Mouse (Mus musculus) forebrain, postnatal 0 days (tissue): Measurements from ENCODE around the gene Cdkn1b. TPM values are rescaled to one million over a fixed set of nuclear protein-coding genes. Genes with fewer than 3 reads are reported as not detected.

Experiments used
- ATAC-seq: fragments of 200-750 bp; cut with Nextera tagmentation; 2 replicates; pipeline ENCODE4 v1.8.0; 2017; ENCODE audit warnings: mild to moderate bottlenecking, moderate library complexity
- DNase-seq: peaks from one replicate; pipeline ENCODE4 v3.0.0-alpha.2; 2015
- H3K27ac ChIP-seq: fragments of 300-500 bp; sonication (generic); 2 replicates; pipeline ENCODE4 v1.5.1; 2014; ENCODE audit warnings: low read depth, mild to moderate bottlenecking, antibody characterized with exemption, low read length, moderate library complexity, mixed read lengths
- H3K27me3 ChIP-seq: fragments of 300-500 bp; sonication (generic); 2 replicates; pipeline ENCODE4 v1.6.1; 2014; ENCODE audit warnings: mild to moderate bottlenecking, low read length, mixed read lengths; ENCODE audit not compliant: insufficient read depth
- H3K36me3 ChIP-seq: fragments of 300-500 bp; sonication (generic); 2 replicates; pipeline ENCODE4 v1.6.1; 2014; ENCODE audit warnings: mild to moderate bottlenecking, moderate library complexity; ENCODE audit not compliant: insufficient read depth
- H3K4me1 ChIP-seq: fragments of 300-500 bp; sonication (generic); 2 replicates; pipeline ENCODE4 v1.6.1; 2014; ENCODE audit warnings: antibody characterized with exemption; ENCODE audit not compliant: insufficient read depth
- H3K4me2 ChIP-seq: fragments of 300-500 bp; sonication (generic); 2 replicates; pipeline ENCODE4 v1.6.1; 2014; ENCODE audit warnings: low read depth, mild to moderate bottlenecking, moderate library complexity
- H3K4me3 ChIP-seq: fragments of 300-500 bp; sonication (generic); 2 replicates; pipeline ENCODE4 v1.5.1; 2014; ENCODE audit warnings: low read depth, low read length, mixed read lengths
- H3K9ac ChIP-seq: fragments of 300-500 bp; sonication (generic); 2 replicates; pipeline ENCODE4 v1.6.1; 2014; ENCODE audit warnings: mild to moderate bottlenecking
- H3K9me3 ChIP-seq: fragments of 300-500 bp; sonication (generic); 2 replicates; pipeline ENCODE4 v1.6.1; 2016; ENCODE audit warnings: low read length
- CTCF ChIP-seq: sonication (generic); IDR thresholded peaks from 2 replicates; pipeline ENCODE4 v1.5.1; 2016; ENCODE audit warnings: antibody characterized with exemption, control low read depth, low read depth
- WGBS: fragments of 180-500 bp; shearing (Covaris S2); extraction: QIAGEN DNeasy Blood & Tissue Kit; methylation state at CpG from one replicate; pipeline ENCODE4 v1.1.7; 2014; 5-methylcytosine and 5-hydroxymethylcytosine counted together
- polyA plus RNA-seq: library from polyadenylated mRNA; unstranded; fragments of >200 nt; fragmentation: Nextera tagmentation; extraction: Ambion mirVana; gene quantifications from 2 replicates; pipeline ENCODE4 v1.2.1, GENCODE M21; 2015
- total RNA-seq: library from RNA; depleted of rRNA; stranded (reverse); fragments of >200 nt; gene quantifications from 2 replicates; pipeline ENCODE4 v1.2.3, GENCODE M21; 2014

The Cdkn1b gene
- total and polyA plus RNA-seq, 2 experiments from 2014 or later, result 36.0 to 89.0 TPM

- 43% methylated on average over 4 of the region's 4 CpGs for WGBS
- Histone ChIP-seq H3K9ac (no peak overlapping the region; the same call in 1 of the 2 replicates), H3K36me3 (no peaks in the 10 kb centered on the region), H3K9me3 (no peaks in the 10 kb centered on the region), H3K27me3 (no peaks in the 10 kb centered on the region), H3K27ac (no peak overlapping the region), H3K4me2 (peak overlapping the region; percentile 33), H3K4me1 (peaks cover 3% of the 10 kb centered on the region; the same call in 1 of the 2 replicates), H3K4me3 (no peak overlapping the region)
- DNase-seq (no peak), ATAC-seq (no peak)
- no peak for TF ChIP-seq CTCF
These were observed 5.6 kb downstream of the Cdkn1b start for GRCm38 (mm10) chr6:134925673-134926337.

DNA sequence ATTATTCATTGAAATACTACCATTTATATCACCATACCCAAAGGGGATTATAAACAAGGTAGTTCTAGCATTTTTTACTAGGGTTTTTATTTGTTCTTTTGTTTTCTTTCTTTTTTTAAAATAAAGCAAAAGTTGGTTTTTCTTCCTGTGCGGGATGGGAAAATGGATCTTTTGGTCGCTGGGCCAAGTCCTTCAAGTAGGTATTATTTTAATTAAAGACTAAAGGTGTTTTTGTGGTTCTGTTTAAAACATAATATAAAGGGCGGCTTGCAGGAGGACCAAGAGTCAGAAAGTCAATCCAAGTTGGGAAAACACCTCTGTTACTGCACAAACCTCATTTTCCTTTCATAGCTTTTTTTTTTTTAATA is 6.1 kb downstream of the Cdkn1b start:
- H3K4me3 ChIP-seq, result peak overlapping the region; percentile 61
- ATAC-seq (no peak), DNase-seq (no peak)
- peak overlapping the region; percentile 90 for H3K27ac ChIP-seq
- no peaks in the 10 kb centered on the region for H3K36me3 ChIP-seq
- H3K9me3 ChIP-seq, result no peaks in the 10 kb centered on the region
- WGBS, result 25% methylated on average over 3 of the region's 3 CpGs
- no peak for TF ChIP-seq CTCF
- peak overlapping the region; percentile 76 for H3K9ac ChIP-seq
- H3K4me2 ChIP-seq, result peak overlapping the region; percentile 90
- H3K27me3 ChIP-seq, result no peaks in the 10 kb centered on the region
- peaks cover 3% of the 10 kb centered on the region; the same call in 1 of the 2 replicates for H3K4me1 ChIP-seq

DNA sequence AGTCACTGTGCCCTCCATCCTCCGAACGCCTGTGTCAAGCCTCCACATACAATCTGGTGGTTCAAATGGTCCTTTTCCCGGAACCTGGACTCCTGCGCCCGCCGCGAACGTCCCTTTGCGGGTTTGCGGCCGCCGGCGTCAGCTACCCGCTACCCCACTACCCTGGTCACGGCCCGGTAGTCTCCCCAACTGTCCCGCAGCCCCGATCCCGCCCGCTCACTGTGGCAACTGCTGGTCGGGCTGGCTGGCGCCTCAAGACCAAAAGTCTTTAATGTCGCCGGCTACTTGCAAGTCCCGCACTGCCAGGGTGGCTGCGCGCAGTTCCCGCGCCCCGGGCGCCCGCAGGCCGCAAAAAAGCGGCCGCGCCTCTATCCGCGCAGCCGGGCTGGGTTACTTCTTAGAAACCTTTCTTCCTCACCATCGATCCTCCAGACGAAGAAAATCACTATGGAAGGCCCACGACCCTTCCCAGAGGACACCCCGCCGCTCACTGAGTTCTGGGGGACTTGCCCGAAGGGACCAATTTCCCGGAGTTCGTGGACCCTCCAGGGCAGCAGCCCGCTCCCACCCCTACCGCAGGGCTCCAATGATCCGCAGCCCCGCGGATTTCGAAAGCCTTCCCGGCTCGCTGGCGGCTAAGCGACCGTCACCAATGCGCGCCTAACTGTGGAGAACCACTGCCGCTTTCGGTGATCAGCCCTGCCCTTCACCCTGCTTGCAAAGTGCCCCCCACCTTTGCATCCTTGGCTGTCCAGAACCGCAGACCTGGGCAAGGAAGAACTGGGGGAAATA is 6.8 kb downstream of the Cdkn1b start:
- H3K9ac ChIP-seq, result peak overlapping the region; percentile 76
- DNase-seq (peak; percentile 72), ATAC-seq (peak; percentile 49)
- peak overlapping the region; percentile 90 for H3K4me2 ChIP-seq
- H3K4me1 ChIP-seq, result peaks cover 3% of the 10 kb centered on the region; the same call in 1 of the 2 replicates
- no peaks in the 10 kb centered on the region for H3K9me3 ChIP-seq
- no peaks in the 10 kb centered on the region for H3K36me3 ChIP-seq
- TF ChIP-seq CTCF, result no peak
- H3K27ac ChIP-seq, result peak overlapping the region; percentile 90
- no peaks in the 10 kb centered on the region for H3K27me3 ChIP-seq
- H3K4me3 ChIP-seq, result peak overlapping the region; percentile 61
- 2% methylated on average over 62 of the region's 63 CpGs for WGBS

- TF ChIP-seq CTCF, result no peak
- DNase-seq, result no peak
- WGBS, result under 1% methylated on average over 13 of the region's 13 CpGs
These were observed 7.4 kb downstream of the Cdkn1b start for GRCm38 (mm10) chr6:134927595-134928095.

DNA sequence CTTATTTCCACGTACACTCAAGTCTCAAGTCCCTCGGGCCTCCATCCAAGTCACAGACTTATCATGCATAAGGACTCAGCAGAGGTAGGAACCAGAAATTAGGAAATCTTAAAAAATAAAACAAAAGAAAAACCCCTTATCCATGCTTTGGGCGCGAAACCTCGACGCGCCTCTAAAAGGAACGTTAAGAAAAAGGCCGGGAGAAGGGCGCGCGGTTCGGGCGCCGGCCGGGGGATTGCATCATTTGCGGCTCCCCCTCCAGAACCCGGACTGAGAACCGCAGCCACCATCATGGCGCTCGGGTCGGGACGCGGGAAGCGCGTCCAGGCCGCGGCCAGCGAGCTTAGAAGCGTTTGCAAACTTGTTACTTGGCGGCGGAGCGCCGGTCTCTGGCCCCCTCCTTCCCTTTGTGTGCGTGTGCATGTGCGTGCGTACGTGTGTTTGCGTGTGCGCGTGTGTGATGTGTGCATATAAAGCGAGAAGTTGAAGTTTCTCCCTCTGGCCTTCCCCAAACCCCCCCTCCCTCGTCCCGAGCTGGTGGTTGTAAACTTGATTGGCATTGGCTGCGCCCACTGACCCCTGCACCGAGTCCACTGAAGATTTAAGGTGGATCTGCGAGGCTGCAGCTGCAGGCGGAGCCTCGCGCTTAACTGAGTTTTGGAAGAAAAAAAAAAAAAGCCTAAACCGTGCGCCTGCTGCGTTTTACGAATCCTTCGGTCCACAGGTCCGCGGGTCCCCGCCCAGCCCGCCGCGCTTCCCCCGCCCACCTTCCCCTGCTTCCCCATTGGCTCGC is 8.1 kb downstream of the Cdkn1b start:
- no peak for TF ChIP-seq CTCF
- WGBS, result under 1% methylated on average over 63 of the region's 63 CpGs
- no peaks in the 10 kb centered on the region for H3K36me3 ChIP-seq
- H3K4me3 ChIP-seq, result peak overlapping the region; percentile 61
- DNase-seq (peak; percentile 90), ATAC-seq (peak; percentile 80)
- H3K9me3 ChIP-seq, result no peaks in the 10 kb centered on the region
- peak overlapping the region; percentile 90 for H3K27ac ChIP-seq
- H3K27me3 ChIP-seq, result no peaks in the 10 kb centered on the region
- H3K4me2 ChIP-seq, result peak overlapping the region; percentile 90
- 0 out of 2 replicates have a peak, but pooled peaks cover 2% of the 10 kb centered on the region for H3K4me1 ChIP-seq
- peak overlapping the region; percentile 76 for H3K9ac ChIP-seq

More at GRCm38 (mm10) chr6:134927595-134928095, 7.4 kb downstream of the Cdkn1b start:
- Histone ChIP-seq H3K9ac (peak overlapping the region; percentile 76), H3K4me1 (0 out of 2 replicates have a peak, but pooled peaks cover 3% of the 10 kb centered on the region), H3K27me3 (no peaks in the 10 kb centered on the region), H3K36me3 (no peaks in the 10 kb centered on the region), H3K27ac (peak overlapping the region; percentile 90), H3K9me3 (no peaks in the 10 kb centered on the region), H3K4me3 (peak overlapping the region; percentile 61), H3K4me2 (peak overlapping the region; percentile 90)
- peak; percentile 15; the same call in 1 of the 2 replicates for ATAC-seq

- Histone ChIP-seq H3K36me3 (no peaks in the 10 kb centered on the region), H3K9ac (peak overlapping the region; percentile 76), H3K4me3 (peak overlapping the region; percentile 61), H3K4me1 (no peaks in the 10 kb centered on the region), H3K9me3 (no peaks in the 10 kb centered on the region), H3K4me2 (peak overlapping the region; percentile 90), H3K27me3 (no peaks in the 10 kb centered on the region), H3K27ac (0 out of 2 replicates have a peak overlapping the region, but pooled peaks have one; percentile 90)
- DNase-seq (no peak), ATAC-seq (peak; percentile 2)
- under 1% methylated on average over 15 of the region's 15 CpGs for WGBS
- no peak for TF ChIP-seq CTCF
These were observed 8.7 kb downstream of the Cdkn1b start for GRCm38 (mm10) chr6:134928889-134929310.
